Mouse (Mus musculus) stomach, postnatal 0 days (tissue): ENCODE results near the gene B3gnt8.

ENCODE experiments used
- CTCF ChIP-seq: IDR thresholded peaks from 2 replicates; pipeline ENCODE4 v1.5.1; 2016; ENCODE audit warnings: antibody characterized with exemption, low read depth, mild to moderate bottlenecking, moderate library complexity
- EP300 ChIP-seq: optimal IDR thresholded peaks from 2 replicates; pipeline ENCODE3; 2016; ENCODE audit warnings: antibody characterized with exemption

- TF ChIP-seq CTCF (no peak), EP300 (no peak)
These were observed 12.4 kb upstream of the B3gnt8 start for GRCm38 (mm10) chr7:25614086-25614485.
